Mouse (Mus musculus): ENCODE data around the gene Fdxacb1.
A peak's percentile ranks its signal among the peaks of the same experiment; 100 is the strongest.

The Fdxacb1 gene

DNA sequence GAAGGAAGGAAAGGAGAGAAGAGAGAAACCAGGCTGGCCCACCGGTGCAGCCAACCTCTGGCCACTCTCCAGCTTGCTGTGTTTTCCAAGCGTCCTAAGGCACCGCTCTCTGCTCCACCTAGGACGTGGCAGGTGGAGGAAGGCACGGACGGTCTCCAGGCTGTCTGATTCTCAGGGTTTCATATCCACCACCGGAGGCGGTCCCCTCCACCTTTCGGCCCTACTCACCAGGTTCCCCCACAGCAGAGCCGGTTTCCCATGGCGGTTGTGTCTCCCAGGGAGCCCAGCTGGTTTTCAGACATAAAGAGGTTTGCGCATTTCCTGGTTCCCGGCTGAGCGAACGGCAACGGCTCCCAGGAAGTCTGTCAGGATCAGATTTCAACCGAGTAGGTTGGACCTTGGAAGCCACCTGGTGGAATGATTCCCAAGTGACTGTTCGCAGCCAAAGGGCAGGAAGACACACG is 21.8 kb upstream of the Fdxacb1 start, which contains the start of gene 2310030G06Rik:
Gene 2310030G06Rik (minus strand): TSS at position 323 of the 464 bp plus-strand sequence.
- ATAC-seq (ENCODE audit: low TSS enrichment), result peak; percentile 48; the same call in 1 of the 2 replicates

DNA sequence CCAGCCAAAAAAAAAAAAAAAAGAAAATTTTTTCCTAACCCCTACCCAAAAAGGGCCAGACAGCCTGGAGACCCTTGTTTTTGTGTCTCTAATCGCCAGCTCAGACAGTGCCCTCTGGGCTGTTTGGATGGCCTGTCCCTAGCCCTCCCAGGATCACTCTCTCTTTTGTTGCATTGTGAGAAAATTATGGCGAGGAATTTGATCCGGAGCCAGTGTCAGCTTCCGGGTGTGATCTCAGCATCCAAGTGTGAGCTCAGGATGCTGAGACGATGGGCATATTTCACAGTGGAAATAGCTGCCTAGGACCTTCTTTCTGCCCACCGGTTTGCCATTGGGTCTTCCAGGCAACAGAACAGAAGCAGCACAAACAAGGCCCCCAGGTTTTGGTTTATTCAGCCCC is 17.3 kb upstream of the Fdxacb1 start:
- no peak for ATAC-seq (ENCODE audit: low TSS enrichment)

DNA sequence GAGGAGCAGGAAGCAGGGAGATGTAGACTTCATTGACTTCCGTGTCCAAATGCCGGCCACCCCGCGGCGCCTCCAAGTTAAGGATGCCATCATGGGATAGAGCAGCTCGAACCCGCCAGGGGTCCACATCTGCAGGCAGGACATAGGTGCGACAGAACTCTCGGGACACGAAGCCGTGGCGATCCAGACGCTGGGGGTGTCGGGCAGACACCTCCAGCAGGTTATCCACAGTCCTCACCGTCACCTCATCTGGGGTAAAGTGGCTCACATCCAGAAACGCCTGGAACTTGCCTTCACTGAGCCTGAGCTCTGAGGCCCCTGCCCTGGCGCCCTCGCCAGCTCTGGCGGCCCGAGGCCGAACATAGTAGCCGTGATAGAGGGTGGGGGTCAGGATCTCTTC is 16.7 kb upstream of the Fdxacb1 start, which contains the start of gene Cryab:
Gene Cryab (plus strand): TSS at position 3 of the 400 bp plus-strand sequence.
- no peak for ATAC-seq (ENCODE audit: low TSS enrichment)

DNA sequence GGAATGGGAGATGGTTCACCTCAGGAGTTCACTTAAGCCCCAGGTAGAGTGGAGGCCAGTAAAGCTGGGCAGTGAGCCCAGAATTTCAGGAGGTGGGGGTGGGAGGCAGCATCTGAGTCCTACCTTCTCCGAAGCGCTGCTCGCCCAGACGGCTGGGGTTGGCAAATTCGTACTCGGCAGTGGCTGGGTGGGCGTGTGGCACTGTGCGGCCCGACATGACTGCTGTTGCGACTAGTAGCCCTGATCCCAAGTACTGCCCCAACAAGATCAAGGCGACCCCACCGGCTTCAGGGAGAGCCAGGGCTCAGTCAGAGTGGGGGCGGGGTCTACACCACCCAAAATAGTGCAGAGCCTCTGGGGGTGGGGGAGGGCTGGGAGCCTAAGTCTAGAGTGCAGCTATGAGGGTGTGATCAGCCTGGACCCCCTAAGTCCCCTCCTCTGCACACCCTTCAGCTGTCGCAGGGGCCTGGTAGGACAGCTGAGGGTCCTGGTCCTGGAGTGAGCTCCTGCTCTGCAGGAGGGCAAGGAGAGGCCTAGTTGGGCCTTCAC is 15.9 kb upstream of the Fdxacb1 start, which contains the start of gene Hspb2:
Gene Hspb2 (minus strand): TSS at position 301 of the 549 bp plus-strand sequence.
- ATAC-seq (ENCODE audit: low TSS enrichment), result no peak

- peak; percentile 89 for ATAC-seq (ENCODE audit: low TSS enrichment)
Observed at GRCm38 (mm10) chr9:50752784-50753615, 15.0 kb upstream of the Fdxacb1 start.

GRCm38 (mm10) chr9:50753947-50754346 is 14.1 kb upstream of the Fdxacb1 start:
- ATAC-seq (ENCODE audit: low TSS enrichment), result peak; percentile 13; the same call in 1 of the 2 replicates

- no peak for ATAC-seq (ENCODE audit: low TSS enrichment)
Observed at GRCm38 (mm10) chr9:50756711-50757110, 11.3 kb upstream of the Fdxacb1 start.

DNA sequence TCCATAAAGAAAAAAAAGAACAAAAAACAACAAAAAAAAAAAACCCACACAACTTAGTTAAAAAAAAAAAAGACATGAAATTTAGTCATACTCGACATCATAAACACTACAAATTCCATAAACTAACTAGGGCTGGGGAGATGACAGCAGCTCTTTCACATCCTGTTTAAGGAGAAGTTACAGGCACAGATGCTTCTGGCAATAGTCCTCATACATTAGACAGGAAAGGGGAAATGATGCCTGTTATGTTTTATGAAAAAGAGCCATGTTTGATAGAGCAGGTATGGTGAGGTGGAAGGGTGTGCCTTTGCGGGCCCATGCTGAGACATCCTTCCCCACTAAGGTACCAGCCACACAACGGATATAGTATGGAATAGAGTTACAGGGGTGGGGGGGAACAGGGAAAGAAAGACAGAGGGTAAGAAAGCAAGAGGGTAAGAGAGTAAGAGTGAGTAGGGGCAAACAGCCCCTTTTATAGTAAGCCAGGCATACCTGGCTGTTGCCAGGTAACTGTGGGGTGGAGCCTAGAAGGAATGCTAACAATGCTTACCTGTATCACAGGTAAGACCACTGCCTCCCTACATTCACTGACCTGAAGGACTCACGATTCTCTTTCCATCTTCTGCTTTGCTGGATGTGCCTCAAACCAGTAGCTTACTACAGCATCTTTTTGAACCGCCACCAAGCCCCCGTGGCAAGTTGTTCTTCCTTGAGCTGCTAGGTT is 6.4 kb upstream of the Fdxacb1 start:
- ATAC-seq (ENCODE audit: low TSS enrichment), result no peak

GRCm38 (mm10) chr9:50763331-50763730 is 4.7 kb upstream of the Fdxacb1 start:
- no peak for ATAC-seq (ENCODE audit: low TSS enrichment)

DNA sequence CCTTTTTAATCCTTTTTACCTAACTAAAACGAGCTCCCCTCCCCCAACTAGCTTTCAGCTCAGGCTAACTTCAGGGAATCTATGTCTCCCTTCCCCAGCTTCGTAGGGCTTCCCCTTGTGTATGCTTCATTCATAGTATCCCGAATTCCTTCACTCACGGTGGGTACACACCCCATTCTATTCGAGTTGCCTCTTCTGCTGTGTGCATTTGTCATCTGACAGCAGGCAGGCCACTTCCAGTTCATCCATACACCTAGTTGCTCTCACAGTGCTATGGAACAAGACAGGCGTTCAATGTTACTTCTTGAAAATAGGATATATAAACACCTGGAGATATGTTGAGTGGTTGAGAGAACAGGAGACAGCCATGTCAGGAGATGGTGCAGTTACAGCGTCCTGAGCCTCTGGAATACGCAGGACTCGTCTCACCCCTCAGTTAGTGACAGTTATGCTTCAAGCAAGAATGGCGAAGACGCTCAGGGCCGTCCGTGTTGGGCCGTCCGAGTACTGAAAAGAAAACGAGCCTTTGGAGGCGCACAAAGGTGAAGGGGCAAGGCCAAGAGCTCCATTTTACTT is 417 bp upstream of the Fdxacb1 start:
- ATAC-seq (ENCODE audit: low TSS enrichment), result peak; percentile 46

DNA sequence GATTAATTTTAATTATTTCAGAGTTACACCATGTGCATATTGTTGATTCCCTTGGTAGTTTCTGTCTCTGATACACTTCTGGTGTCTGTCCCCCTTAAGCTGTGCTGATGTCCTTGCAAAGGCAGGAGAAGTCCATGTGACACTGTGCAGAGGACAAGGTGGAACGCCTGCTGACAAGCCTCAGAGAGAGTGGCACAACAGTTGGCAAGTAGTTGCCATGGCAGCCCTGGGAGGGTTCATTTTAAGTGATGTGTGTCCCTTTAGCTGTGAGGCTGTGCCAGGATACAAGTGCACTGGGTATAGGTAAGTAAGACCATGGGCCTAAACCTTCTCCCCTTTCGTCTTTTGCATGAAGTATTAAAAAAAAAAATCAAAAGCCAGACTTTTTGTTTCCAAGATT is 2.0 kb downstream of the Fdxacb1 start:
- ATAC-seq (ENCODE audit: low TSS enrichment), result no peak

DNA sequence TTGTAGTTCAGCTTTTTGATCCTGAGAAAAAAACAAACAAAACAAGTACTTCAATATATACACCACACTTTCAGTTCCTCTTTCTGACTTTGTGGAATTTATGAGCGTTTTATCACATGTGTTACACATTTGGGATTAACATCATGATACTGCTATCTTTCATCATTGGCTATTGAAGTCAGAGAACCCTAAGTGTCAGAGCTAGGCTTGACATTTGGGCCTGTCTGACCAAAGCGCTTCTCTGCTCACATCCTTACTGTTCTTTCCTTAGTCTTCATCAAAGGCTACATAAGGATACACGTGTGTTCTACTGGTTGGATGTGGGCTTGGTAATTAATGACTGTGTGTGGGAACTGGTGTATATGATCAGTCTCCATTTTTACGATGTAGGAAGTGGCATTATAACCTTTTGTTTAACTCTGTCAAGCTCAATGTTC is 6.0 kb downstream of the Fdxacb1 start:
- ATAC-seq (ENCODE audit: low TSS enrichment), result no peak

GRCm38 (mm10) chr9:50774991-50775612 is 7.1 kb downstream of the Fdxacb1 start, which contains the start of the genes Alg9 and 1110032A03Rik:
Gene Alg9 (plus strand): TSS chr9:50775019.
Gene 1110032A03Rik (minus strand): TSS chr9:50775520.
- peak; percentile 76 for ATAC-seq (ENCODE audit: low TSS enrichment)

DNA sequence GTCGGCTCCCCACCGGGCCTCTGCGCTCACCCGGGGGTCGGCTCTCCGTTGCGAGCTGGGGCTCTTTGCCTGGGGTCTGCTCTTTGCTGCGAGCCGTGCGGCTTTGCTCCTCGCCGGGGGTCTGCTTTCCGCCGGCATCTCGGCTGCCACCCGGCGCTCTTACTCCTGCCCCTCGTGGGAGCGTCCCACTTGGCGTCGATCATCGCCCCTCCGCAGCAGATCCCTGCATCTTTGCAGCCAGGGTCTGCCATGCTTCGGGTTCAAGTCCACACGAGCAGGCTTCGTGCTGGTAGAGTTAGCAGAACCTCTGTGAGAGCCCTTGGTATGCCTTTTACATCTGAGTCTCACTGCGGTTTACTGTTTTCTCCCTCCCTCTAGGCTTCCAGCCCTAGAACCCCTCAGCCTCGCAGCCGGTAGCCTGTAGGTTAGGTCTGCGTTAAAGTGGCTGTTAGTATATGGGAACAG is 7.7 kb downstream of the Fdxacb1 start:
- ATAC-seq (ENCODE audit: low TSS enrichment), result peak; percentile 39; the same call in 1 of the 2 replicates

DNA sequence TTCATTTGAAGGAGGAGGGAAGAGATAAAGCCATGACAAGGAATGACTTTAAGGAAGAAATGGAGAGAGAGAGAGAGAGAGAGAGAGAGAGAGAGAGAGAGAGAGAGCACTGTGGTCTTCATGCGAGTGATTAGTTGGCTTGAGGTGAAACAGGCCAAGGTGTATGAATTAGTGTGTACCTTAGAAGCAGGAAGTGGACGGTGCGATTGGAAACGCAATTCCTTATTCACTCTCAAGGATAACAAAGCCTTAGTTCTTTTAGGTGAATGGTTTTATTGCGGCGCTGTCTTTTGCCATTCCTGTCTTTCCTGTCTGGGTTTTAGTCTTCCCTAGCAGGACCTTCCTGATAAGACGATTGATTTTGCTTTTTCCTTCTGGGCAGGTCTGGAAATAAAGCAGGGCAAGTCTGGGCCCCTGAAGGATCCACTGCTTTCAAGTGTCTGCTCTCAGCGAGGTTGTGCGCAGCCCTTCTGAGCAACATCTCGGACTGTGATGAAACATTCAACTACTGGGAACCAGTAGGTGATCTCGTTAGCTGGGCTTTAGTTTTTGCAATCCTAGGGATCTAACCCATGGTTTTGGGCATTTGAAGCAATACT is 8.2 kb downstream of the Fdxacb1 start:
- ATAC-seq (ENCODE audit: low TSS enrichment), result no peak

DNA sequence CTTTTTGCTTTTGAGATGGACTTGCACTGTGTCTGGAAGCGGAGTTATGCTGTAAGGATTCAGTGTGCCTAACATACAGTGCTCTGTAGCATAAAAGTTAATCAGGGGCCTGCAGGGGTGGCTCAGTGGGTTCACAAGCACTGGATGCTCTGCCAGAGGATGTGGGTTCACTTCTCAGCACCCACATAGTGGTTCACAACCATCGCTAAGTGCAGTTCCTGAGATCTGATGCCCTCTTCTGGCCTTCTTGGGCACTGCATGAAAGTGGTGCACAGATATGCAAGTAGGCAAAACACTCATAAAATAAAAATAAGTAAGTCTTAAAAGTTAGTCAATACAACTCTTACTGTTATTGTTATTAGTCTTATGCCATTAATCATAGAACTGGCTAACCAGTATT is 14.1 kb downstream of the Fdxacb1 start:
- no peak for ATAC-seq (ENCODE audit: low TSS enrichment)

DNA sequence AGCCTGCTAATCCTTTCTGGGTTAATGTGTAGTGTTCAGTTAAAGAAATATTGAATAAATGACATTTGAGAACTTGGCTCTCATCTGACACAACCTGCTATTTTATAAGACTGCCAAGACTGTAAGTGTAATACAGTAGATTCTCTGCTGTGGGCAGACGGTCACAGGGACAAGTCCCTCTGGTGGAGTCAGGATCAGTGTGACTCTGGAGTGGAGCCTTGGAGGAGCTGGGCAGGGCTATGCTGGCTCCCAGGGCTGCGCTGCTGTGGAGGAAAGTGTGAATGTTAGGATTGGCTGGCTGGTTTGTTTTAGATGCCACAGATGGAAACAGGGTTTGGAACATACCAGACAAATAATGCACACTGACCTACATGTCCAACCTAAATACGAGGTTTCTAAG is 27.2 kb downstream of the Fdxacb1 start:
- no peak; the same call in 1 of the 2 replicates for ATAC-seq (ENCODE audit: low TSS enrichment)

- ATAC-seq (ENCODE audit: low TSS enrichment), result no peak
Observed at GRCm38 (mm10) chr9:50796776-50797175, 28.7 kb downstream of the Fdxacb1 start.

DNA sequence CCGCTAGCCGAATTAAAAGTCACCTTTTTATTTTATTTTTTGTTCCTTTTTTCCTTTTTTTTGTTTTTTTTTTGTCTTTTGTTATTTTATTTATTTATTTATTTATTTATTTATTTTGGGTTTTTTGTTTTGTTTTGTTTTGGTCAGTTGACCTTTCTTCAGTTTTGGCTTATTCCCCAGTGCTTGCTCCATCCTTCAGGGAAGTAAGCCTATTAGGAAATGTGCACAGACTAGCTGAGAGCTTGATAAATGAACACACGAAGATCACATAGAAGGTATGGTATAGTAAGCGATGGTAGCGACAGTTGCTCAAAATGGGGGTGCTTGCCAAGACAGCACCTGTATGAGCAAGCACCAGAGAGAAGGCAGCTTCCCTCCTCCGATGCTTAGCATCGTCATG is 29.6 kb downstream of the Fdxacb1 start:
- ATAC-seq (ENCODE audit: low TSS enrichment), result no peak

DNA sequence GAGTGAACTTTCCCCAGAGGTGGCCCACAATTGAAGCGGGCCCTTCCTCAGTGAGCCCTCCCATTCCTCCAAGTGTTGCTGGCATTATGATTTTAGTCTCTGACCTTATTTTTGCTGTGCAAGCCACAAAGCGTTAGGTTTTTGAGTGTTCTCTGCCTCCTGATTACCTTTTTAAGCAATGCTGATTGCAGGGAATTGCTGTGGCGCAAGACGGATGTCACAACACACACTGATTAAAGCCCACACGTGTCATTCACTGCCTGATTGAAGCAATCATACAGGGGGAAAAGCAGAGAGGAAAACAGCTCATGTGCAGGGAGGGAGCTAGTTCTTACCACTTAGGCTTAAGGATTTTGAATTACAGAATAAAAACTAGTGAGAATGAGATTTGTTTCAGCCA is 30.3 kb downstream of the Fdxacb1 start:
- ATAC-seq (ENCODE audit: low TSS enrichment), result no peak

DNA sequence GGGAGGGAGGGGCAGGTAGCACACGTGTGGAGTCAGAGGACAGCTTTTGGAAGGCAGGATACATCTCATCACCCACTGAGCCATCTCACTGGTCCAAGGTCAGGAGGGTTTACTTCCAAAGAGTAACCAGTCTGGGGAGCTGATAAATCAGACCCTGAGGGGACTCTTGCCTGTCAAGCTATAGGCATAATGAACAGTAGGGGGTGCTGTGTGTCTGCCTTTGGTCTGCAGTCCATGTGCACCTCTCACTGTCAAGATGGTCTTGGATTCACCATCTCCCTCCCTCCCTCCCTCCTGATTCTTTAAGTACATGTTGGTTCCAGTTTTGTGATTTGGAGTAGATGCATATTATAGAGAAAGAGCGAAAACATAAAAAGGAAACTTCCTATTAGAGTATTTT is 32.9 kb downstream of the Fdxacb1 start:
- ATAC-seq (ENCODE audit: low TSS enrichment), result no peak; the same call in 1 of the 2 replicates
